Mouse (Mus musculus) lung, embryonic 14.5 days (tissue): Measurements from ENCODE around the gene Synj2. TPM values are rescaled to one million over a fixed set of nuclear protein-coding genes. Genes with fewer than 3 reads are reported as not detected.

Experiments used
- ATAC-seq: fragments of 200-750 bp; cut with Nextera tagmentation; 2 replicates; pipeline ENCODE4 v1.8.0; 2017; ENCODE audit warnings: mild to moderate bottlenecking, moderate TSS enrichment, moderate library complexity; ENCODE audit not compliant: insufficient read depth
- DNase-seq: peaks from one replicate; pipeline ENCODE4 v3.0.0-alpha.2; 2015
- H3K27ac ChIP-seq: fragments of 300-500 bp; sonication (generic); 2 replicates; pipeline ENCODE4 v1.5.1; 2014; ENCODE audit warnings: low read depth, mild to moderate bottlenecking, moderate library complexity
- H3K27me3 ChIP-seq: fragments of 300-500 bp; sonication (generic); 2 replicates; pipeline ENCODE4 v1.6.1; 2014; ENCODE audit warnings: low read length, control low read depth; ENCODE audit not compliant: insufficient read depth
- H3K36me3 ChIP-seq: fragments of 300-500 bp; sonication (generic); 2 replicates; pipeline ENCODE4 v1.6.1; 2014; ENCODE audit warnings: control low read depth; ENCODE audit not compliant: insufficient read depth
- H3K4me1 ChIP-seq: fragments of 300-500 bp; sonication (generic); 2 replicates; pipeline ENCODE4 v1.6.1; 2014; ENCODE audit warnings: antibody characterized with exemption, control low read depth; ENCODE audit not compliant: insufficient read depth
- H3K4me2 ChIP-seq: fragments of 300-500 bp; sonication (generic); 2 replicates; pipeline ENCODE4 v1.6.1; 2014; ENCODE audit warnings: mild to moderate bottlenecking
- H3K4me3 ChIP-seq: fragments of 300-500 bp; sonication (generic); 2 replicates; pipeline ENCODE4 v1.5.1; 2014; ENCODE audit warnings: low read depth, low read length
- H3K9ac ChIP-seq: fragments of 300-500 bp; sonication (generic); 2 replicates; pipeline ENCODE4 v1.6.1; 2014
- H3K9me3 ChIP-seq: fragments of 300-500 bp; sonication (generic); 2 replicates; pipeline ENCODE4 v1.6.1; 2016; ENCODE audit warnings: low read depth, low read length, control low read depth
- CTCF ChIP-seq: IDR thresholded peaks from 2 replicates; pipeline ENCODE4 v1.5.1; 2016; ENCODE audit warnings: antibody characterized with exemption, low read depth
- WGBS: fragments of 180-500 bp; shearing (Covaris S2); extraction: QIAGEN DNeasy Blood & Tissue Kit; methylation state at CpG from one replicate; pipeline ENCODE4 v1.1.7; 2014; 5-methylcytosine and 5-hydroxymethylcytosine counted together
- polyA plus RNA-seq: library from polyadenylated mRNA; unstranded; fragments of >200 nt; fragmentation: Nextera tagmentation; extraction: Ambion mirVana; gene quantifications from 2 replicates; pipeline ENCODE4 v1.2.1, GENCODE M21; 2014

Synj2 gene
- polyA plus RNA-seq, 1 experiment from 2014 or later: 3.6 TPM

DNA sequence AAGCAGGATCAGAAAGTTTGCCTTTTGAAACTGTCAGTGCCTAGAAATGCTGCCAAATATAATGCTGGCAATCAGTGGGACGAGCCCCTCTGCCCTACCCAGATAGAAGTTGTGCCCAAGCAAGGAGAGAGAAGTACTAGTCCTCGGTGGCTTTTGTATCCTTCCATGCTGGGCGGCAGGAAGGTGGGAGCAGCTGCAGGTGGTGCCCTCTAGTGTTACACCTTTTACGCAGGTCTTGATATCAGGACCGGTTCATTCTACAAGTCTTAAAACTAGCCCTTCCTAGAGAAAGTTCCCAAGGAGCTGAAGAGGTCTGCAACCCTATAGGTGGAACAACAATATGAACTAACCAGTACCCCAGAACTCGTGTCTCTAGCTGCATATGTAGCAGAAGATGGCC lies 39.8 kb downstream of the Synj2 start:
- Histone ChIP-seq H3K9me3 (no peaks in the 10 kb centered on the region), H3K4me1 (peaks cover 27% of the 10 kb centered on the region), H3K4me3 (no peak overlapping the region), H3K27me3 (no peaks in the 10 kb centered on the region; the same call in 1 of the 2 replicates), H3K4me2 (no peak overlapping the region), H3K9ac (no peak overlapping the region), H3K27ac (no peak overlapping the region), H3K36me3 (no peaks in the 10 kb centered on the region)
- DNase-seq: peak; percentile 51
- no peak for ATAC-seq
- TF ChIP-seq CTCF: peak; percentile 49
- 41% methylated on average over 6 of the region's 6 CpGs for WGBS

DNA sequence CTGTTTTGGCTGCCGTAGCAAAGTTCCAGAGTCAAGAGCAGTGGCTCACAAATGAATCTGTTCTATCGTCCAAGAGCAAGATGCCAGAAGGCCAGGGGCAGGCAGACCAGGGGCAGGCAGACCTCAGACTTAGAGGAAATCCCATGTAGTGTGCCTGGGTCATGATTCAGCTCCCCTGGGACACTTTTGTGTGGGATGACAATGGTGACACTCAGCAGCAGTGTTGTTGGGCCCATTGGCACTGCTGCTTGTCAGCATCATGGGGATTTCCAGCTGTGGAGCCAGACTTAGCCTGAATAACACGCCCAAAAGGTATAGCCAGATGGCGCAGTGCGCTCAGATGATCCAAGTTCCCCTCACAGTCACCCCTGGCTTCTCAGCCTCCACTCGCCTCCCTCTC lies 42.1 kb downstream of the Synj2 start:
- peaks cover 4% of the 10 kb centered on the region; the same call in 1 of the 2 replicates for H3K4me1 ChIP-seq
- no peak for TF ChIP-seq CTCF
- no peaks in the 10 kb centered on the region; the same call in 1 of the 2 replicates for H3K27me3 ChIP-seq
- no peak overlapping the region for H3K4me2 ChIP-seq
- no peak overlapping the region for H3K9ac ChIP-seq
- ATAC-seq (no peak), DNase-seq (no peak)
- no peak overlapping the region for H3K27ac ChIP-seq
- no peaks in the 10 kb centered on the region for H3K36me3 ChIP-seq
- H3K9me3 ChIP-seq: no peaks in the 10 kb centered on the region
- 81% methylated on average over 6 of the region's 6 CpGs for WGBS
- no peak overlapping the region for H3K4me3 ChIP-seq

DNA sequence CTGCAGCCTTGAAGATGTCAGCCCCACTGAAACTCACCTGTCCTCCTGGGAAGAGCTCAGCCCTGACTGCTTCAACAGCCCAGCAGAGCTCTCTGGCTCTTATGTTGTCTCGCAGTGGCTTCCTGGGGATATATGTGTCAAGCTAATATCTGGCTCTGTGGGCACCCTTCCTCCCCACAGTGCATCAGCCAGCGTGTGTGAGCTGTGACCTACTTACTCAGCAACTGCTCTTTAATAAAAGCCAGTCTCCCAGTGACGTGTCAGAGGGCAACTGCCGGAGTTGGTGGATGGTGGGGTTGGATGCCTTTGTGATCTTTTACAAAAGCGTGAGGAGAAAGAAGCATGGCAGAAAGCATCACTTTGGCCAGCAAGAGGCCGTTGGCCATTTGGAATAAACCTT lies 42.8 kb downstream of the Synj2 start:
- H3K9ac ChIP-seq: no peak overlapping the region
- 85% methylated on average over 6 of the region's 6 CpGs for WGBS
- no peak overlapping the region for H3K4me3 ChIP-seq
- ATAC-seq (no peak), DNase-seq (no peak)
- no peak for TF ChIP-seq CTCF
- no peak overlapping the region for H3K4me2 ChIP-seq
- no peaks in the 10 kb centered on the region for H3K9me3 ChIP-seq
- H3K27ac ChIP-seq: no peak overlapping the region
- no peaks in the 10 kb centered on the region for H3K36me3 ChIP-seq
- no peaks in the 10 kb centered on the region; the same call in 1 of the 2 replicates for H3K27me3 ChIP-seq
- H3K4me1 ChIP-seq: no peaks in the 10 kb centered on the region; the same call in 1 of the 2 replicates

DNA sequence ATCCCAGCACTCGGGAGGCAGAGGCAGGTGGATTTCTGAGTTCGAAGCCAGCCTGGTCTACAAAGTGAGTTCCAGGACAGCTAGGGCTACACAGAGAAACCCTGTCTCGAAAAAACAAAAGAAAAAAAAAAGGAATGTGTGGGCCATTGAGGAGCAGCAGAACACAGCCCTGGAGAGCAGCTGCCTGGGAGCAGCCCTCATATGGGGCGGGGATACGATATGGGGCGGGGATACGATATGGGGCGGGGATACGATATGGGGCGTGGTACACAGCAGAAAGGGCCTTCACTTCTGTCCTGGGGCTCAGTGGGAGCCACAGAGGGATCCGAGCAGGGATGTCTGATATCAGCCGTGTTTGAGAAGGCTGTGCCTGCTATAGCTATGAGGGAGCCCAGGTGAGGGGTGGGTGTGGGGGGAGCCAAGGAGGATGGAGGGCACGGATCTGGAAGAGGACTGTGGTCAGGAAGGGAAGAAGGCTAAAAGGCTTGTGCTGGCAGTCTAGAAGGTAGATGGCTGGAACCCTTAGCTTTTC lies 43.7 kb downstream of the Synj2 start:
- Histone ChIP-seq H3K36me3 (no peaks in the 10 kb centered on the region), H3K4me2 (no peak overlapping the region), H3K4me3 (no peak overlapping the region), H3K9ac (no peak overlapping the region), H3K27me3 (no peaks in the 10 kb centered on the region; the same call in 1 of the 2 replicates), H3K9me3 (no peaks in the 10 kb centered on the region), H3K4me1 (no peaks in the 10 kb centered on the region; the same call in 1 of the 2 replicates), H3K27ac (no peak overlapping the region)
- WGBS: 81% methylated on average over 13 of the region's 13 CpGs
- no peak for TF ChIP-seq CTCF
- DNase-seq (no peak), ATAC-seq (no peak)

DNA sequence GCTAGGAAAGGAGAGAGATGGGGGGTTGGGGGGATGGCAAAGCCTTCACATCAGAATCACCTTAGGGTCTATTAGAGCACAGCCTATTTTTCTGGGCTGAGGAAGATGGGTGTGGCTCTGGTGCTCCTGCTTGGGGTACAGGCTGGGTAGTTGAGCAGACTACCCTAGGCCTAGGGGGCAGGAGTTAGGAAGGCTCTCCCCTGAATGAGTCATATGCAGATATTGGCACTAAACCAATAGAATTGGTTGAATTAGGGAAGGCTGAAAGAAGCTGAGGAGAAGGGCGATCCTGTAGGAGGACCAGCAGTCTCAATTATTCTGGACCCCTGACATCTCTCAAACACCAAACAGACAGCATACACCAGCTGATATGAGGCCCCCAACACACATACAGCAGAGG lies 44.2 kb downstream of the Synj2 start:
- Histone ChIP-seq H3K4me1 (no peaks in the 10 kb centered on the region; the same call in 1 of the 2 replicates), H3K9ac (no peak overlapping the region), H3K27me3 (no peaks in the 10 kb centered on the region; the same call in 1 of the 2 replicates), H3K4me2 (no peak overlapping the region), H3K4me3 (no peak overlapping the region), H3K36me3 (no peaks in the 10 kb centered on the region), H3K27ac (no peak overlapping the region), H3K9me3 (no peaks in the 10 kb centered on the region)
- no peak for TF ChIP-seq CTCF
- ATAC-seq: no peak
- no peak for DNase-seq
- 65% methylated on average over 1 of the region's 1 CpGs for WGBS

DNA sequence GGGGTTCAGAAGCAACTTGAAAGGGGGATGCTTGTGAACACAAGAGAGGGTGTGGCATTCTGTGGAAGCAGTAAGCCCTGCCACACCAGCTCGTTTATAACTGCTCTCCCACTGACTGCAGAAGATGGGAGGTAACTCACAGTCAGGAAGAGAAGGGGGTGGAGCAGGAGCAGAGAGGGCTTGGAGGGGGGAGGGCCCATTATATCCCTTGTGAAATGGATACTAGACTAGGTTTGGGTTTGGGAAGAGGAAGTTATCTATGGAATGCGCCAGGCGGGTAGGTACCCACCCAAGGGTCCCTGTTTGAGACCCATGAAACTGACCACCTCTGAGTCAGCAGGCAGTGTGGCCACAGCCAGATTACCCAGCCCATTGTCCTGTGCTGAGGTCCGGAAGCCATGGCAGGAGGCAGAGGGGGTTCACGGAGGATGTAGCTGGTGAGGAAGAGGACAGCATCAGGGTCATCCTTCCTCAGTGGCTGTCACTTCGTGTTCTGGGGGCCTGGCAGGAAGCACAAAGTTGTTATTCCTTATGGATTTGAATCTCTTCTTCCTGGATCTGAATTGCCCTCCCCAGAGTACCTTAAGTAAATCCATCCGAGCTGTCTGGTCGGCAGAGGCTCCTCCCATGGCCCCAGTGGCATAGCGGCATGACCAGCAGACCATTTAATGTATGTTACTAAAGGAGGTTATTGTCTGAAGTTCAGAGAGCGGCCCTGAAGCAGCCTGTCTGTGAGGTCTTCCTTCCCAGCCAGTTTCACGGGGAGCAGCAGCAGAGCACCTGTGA lies 46.4 kb downstream of the Synj2 start:
- Histone ChIP-seq H3K9me3 (no peaks in the 10 kb centered on the region), H3K4me1 (no peaks in the 10 kb centered on the region; the same call in 1 of the 2 replicates), H3K9ac (no peak overlapping the region), H3K27ac (no peak overlapping the region), H3K27me3 (no peaks in the 10 kb centered on the region; the same call in 1 of the 2 replicates), H3K36me3 (no peaks in the 10 kb centered on the region), H3K4me2 (no peak overlapping the region), H3K4me3 (no peak overlapping the region)
- 52% methylated on average over 11 of the region's 11 CpGs for WGBS
- TF ChIP-seq CTCF: no peak
- ATAC-seq (no peak), DNase-seq (no peak)

DNA sequence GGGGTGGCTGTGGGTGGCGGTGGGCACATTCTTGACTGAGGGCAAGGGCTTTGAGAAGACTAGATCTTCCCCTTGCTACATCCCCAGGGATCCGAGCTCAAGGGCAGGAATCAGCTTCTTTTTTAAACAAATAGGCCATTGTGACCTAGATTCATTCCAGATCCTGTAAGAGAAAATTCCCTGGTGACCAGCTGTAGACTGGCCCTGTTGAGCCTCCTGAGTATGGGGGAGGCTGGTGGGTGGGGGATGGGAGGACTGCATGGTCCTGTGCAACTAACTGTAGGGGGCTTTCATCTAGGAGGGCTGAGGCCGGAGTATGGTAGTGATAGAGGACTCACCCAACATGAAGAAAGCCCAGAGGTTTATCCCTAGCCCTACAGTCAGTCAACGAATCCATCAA lies 47.0 kb downstream of the Synj2 start:
- DNase-seq (no peak), ATAC-seq (no peak)
- H3K4me3 ChIP-seq: no peak overlapping the region
- H3K4me1 ChIP-seq: no peaks in the 10 kb centered on the region; the same call in 1 of the 2 replicates
- H3K36me3 ChIP-seq: no peaks in the 10 kb centered on the region
- TF ChIP-seq CTCF: no peak
- H3K27me3 ChIP-seq: no peaks in the 10 kb centered on the region; the same call in 1 of the 2 replicates
- WGBS: 75% methylated on average over 4 of the region's 4 CpGs
- H3K27ac ChIP-seq: no peak overlapping the region
- no peak overlapping the region for H3K9ac ChIP-seq
- no peaks in the 10 kb centered on the region for H3K9me3 ChIP-seq
- no peak overlapping the region for H3K4me2 ChIP-seq
